Mouse (Mus musculus) midbrain, embryonic 11.5 days (tissue): Measurements from ENCODE around the gene Acot12. TPM values are rescaled to one million over a fixed set of nuclear protein-coding genes. Genes with fewer than 3 reads are reported as not detected.

Source experiments
- ATAC-seq: fragments of 200-750 bp; cut with Nextera tagmentation; 2 replicates; pipeline ENCODE4 v1.8.0; 2017; ENCODE audit warnings: moderate TSS enrichment, moderate library complexity; ENCODE audit not compliant: low FRiP score
- DNase-seq: peaks from one replicate; pipeline ENCODE4 v3.0.0; 2015; ENCODE audit warnings: low spot score; ENCODE audit errors: missing footprints
- H3K27ac ChIP-seq: fragments of 300-500 bp; sonication (generic); 2 replicates; pipeline ENCODE4 v1.5.1; 2014; ENCODE audit warnings: low read depth, low read length
- H3K27me3 ChIP-seq: fragments of 300-500 bp; sonication (generic); 2 replicates; pipeline ENCODE4 v1.6.1; 2014; ENCODE audit warnings: mild to moderate bottlenecking, low read length, moderate library complexity, mixed read lengths; ENCODE audit not compliant: control insufficient read depth, insufficient read depth
- H3K36me3 ChIP-seq: fragments of 300-500 bp; sonication (generic); 2 replicates; pipeline ENCODE4 v1.6.1; 2014; ENCODE audit warnings: mild to moderate bottlenecking, low read length, moderate library complexity, mixed read lengths; ENCODE audit not compliant: control insufficient read depth, insufficient read depth
- H3K4me1 ChIP-seq: fragments of 300-500 bp; sonication (generic); 2 replicates; pipeline ENCODE4 v1.6.1; 2014; ENCODE audit warnings: low read length; ENCODE audit not compliant: control insufficient read depth, insufficient read depth
- H3K4me2 ChIP-seq: fragments of 300-500 bp; sonication (generic); 2 replicates; pipeline ENCODE4 v1.6.1; 2014; ENCODE audit warnings: mild to moderate bottlenecking, moderate library complexity
- H3K4me3 ChIP-seq: fragments of 300-500 bp; sonication (generic); 2 replicates; pipeline ENCODE4 v1.5.1; 2014; ENCODE audit warnings: low read depth, low read length
- H3K9ac ChIP-seq: fragments of 300-500 bp; sonication (generic); 2 replicates; pipeline ENCODE4 v1.6.1; 2014; ENCODE audit warnings: low read length
- H3K9me3 ChIP-seq: fragments of 300-500 bp; sonication (generic); 2 replicates; pipeline ENCODE4 v1.6.1; 2016; ENCODE audit warnings: low read length; ENCODE audit not compliant: control insufficient read depth
- WGBS: fragments of 180-500 bp; shearing (Covaris S2); extraction: QIAGEN DNeasy Blood & Tissue Kit; methylation state at CpG from one replicate; pipeline ENCODE4 v1.1.7; 2014; 5-methylcytosine and 5-hydroxymethylcytosine counted together
- polyA plus RNA-seq: library from polyadenylated mRNA; unstranded; fragments of >200 nt; fragmentation: Nextera tagmentation; extraction: Ambion mirVana; gene quantifications from 2 replicates; pipeline ENCODE4 v1.2.1, GENCODE M21; 2014

The Acot12 gene
- polyA plus RNA-seq, 1 experiment from 2014 or later, result not detected

- no peak overlapping the region for H3K4me3 ChIP-seq
- H3K27me3 ChIP-seq, result no peaks in the 10 kb centered on the region
- DNase-seq (no peak), ATAC-seq (no peak)
- H3K4me1 ChIP-seq, result 0 out of 2 replicates have a peak, but pooled peaks cover 4% of the 10 kb centered on the region
- WGBS, result 94% methylated on average over 5 of the region's 5 CpGs
- H3K9ac ChIP-seq, result no peak overlapping the region
- peaks cover 11% of the 10 kb centered on the region; the same call in 1 of the 2 replicates for H3K36me3 ChIP-seq
- no peaks in the 10 kb centered on the region for H3K9me3 ChIP-seq
- no peak overlapping the region for H3K27ac ChIP-seq
- H3K4me2 ChIP-seq, result no peak overlapping the region
Measured at GRCm38 (mm10) chr13:91801726-91802125, 60.4 kb downstream of the Acot12 start.

GRCm38 (mm10) chr13:91807155-91807839 is 66.0 kb downstream of the Acot12 start, which contains the start of gene Zcchc9:
Zcchc9 (minus strand) TSS chr13:91807705.
- DNase-seq (peak; percentile 99), ATAC-seq (peak; percentile 99)
- Histone ChIP-seq H3K4me1 (0 out of 2 replicates have a peak, but pooled peaks cover 7% of the 10 kb centered on the region), H3K27me3 (no peaks in the 10 kb centered on the region), H3K4me3 (peak within 1 kb of the TSS; percentile 88), H3K27ac (peak within 1 kb of the TSS; percentile 63), H3K36me3 (peaks cover 5% of the 10 kb centered on the region; the same call in 1 of the 2 replicates), H3K4me2 (peak within 1 kb of the TSS; percentile 60), H3K9me3 (no peaks in the 10 kb centered on the region), H3K9ac (peak within 1 kb of the TSS; percentile 78)
- WGBS, result under 1% methylated on average over 50 of the region's 50 CpGs

GRCm38 (mm10) chr13:91807874-91808575 is 66.7 kb downstream of the Acot12 start:
- Histone ChIP-seq H3K36me3 (peaks cover 5% of the 10 kb centered on the region; the same call in 1 of the 2 replicates), H3K4me2 (peak overlapping the region; percentile 60), H3K9me3 (no peaks in the 10 kb centered on the region), H3K9ac (peak overlapping the region; percentile 78), H3K4me3 (peak overlapping the region; percentile 88), H3K27ac (peak overlapping the region; percentile 63), H3K4me1 (0 out of 2 replicates have a peak, but pooled peaks cover 7% of the 10 kb centered on the region), H3K27me3 (no peaks in the 10 kb centered on the region)
- WGBS, result 45% methylated on average over 20 of the region's 20 CpGs
- peak; percentile 93 for DNase-seq
- ATAC-seq, result no peak

GRCm38 (mm10) chr13:91809476-91809875 is 68.2 kb downstream of the Acot12 start:
- WGBS, result 39% methylated on average over 2 of the region's 2 CpGs
- DNase-seq (peak; percentile 87), ATAC-seq (no peak)
- Histone ChIP-seq H3K4me3 (no peak overlapping the region), H3K4me2 (no peak overlapping the region), H3K9ac (no peak overlapping the region), H3K36me3 (peaks cover 3% of the 10 kb centered on the region; the same call in 1 of the 2 replicates), H3K27ac (no peak overlapping the region), H3K9me3 (no peaks in the 10 kb centered on the region), H3K4me1 (0 out of 2 replicates have a peak, but pooled peaks cover 7% of the 10 kb centered on the region), H3K27me3 (no peaks in the 10 kb centered on the region)

- Histone ChIP-seq H3K4me1 (no peaks in the 10 kb centered on the region), H3K36me3 (no peaks in the 10 kb centered on the region), H3K4me2 (no peak overlapping the region), H3K4me3 (no peak overlapping the region), H3K9ac (no peak overlapping the region), H3K9me3 (no peaks in the 10 kb centered on the region), H3K27me3 (no peaks in the 10 kb centered on the region), H3K27ac (no peak overlapping the region)
- DNase-seq (no peak), ATAC-seq (no peak)
- WGBS, result 87% methylated on average over 5 of the region's 5 CpGs
Measured at GRCm38 (mm10) chr13:91814670-91815069, 73.4 kb downstream of the Acot12 start.

- WGBS, result 90% methylated on average over 6 of the region's 6 CpGs
- no peak for DNase-seq
- H3K4me1 ChIP-seq, result no peaks in the 10 kb centered on the region
Measured at GRCm38 (mm10) chr13:91823735-91824134, 82.4 kb downstream of the Acot12 start.

GRCm38 (mm10) chr13:91824845-91825550 is 83.7 kb downstream of the Acot12 start:
- ATAC-seq (no peak), DNase-seq (no peak)
- no peak overlapping the region for H3K4me3 ChIP-seq
- no peak overlapping the region for H3K27ac ChIP-seq
- no peaks in the 10 kb centered on the region for H3K9me3 ChIP-seq
- H3K4me2 ChIP-seq, result no peak overlapping the region
- H3K36me3 ChIP-seq, result no peaks in the 10 kb centered on the region
- H3K9ac ChIP-seq, result no peak overlapping the region
- WGBS, result 86% methylated on average over 4 of the region's 4 CpGs
- H3K4me1 ChIP-seq, result no peaks in the 10 kb centered on the region
- H3K27me3 ChIP-seq, result no peaks in the 10 kb centered on the region

More at GRCm38 (mm10) chr13:91823735-91824134, 82.4 kb downstream of the Acot12 start:
- no peak overlapping the region for H3K9ac ChIP-seq
- H3K27me3 ChIP-seq, result no peaks in the 10 kb centered on the region
- no peak overlapping the region for H3K4me2 ChIP-seq
- H3K36me3 ChIP-seq, result no peaks in the 10 kb centered on the region
- no peak for ATAC-seq
- no peak overlapping the region for H3K27ac ChIP-seq
- H3K4me3 ChIP-seq, result no peak overlapping the region
- no peaks in the 10 kb centered on the region for H3K9me3 ChIP-seq

- no peak overlapping the region for H3K4me3 ChIP-seq
- DNase-seq (no peak), ATAC-seq (no peak)
- H3K27me3 ChIP-seq, result no peaks in the 10 kb centered on the region
- H3K4me1 ChIP-seq, result no peaks in the 10 kb centered on the region
- no peaks in the 10 kb centered on the region for H3K36me3 ChIP-seq
- no peak overlapping the region for H3K9ac ChIP-seq
- H3K9me3 ChIP-seq, result no peaks in the 10 kb centered on the region
- no peak overlapping the region for H3K4me2 ChIP-seq
- 73% methylated on average over 2 of the region's 2 CpGs for WGBS
- H3K27ac ChIP-seq, result no peak overlapping the region
Measured at GRCm38 (mm10) chr13:91826066-91826465, 84.8 kb downstream of the Acot12 start.
